ENCODE assay signal across 25 mouse cellular contexts in the genomic region with DNA sequence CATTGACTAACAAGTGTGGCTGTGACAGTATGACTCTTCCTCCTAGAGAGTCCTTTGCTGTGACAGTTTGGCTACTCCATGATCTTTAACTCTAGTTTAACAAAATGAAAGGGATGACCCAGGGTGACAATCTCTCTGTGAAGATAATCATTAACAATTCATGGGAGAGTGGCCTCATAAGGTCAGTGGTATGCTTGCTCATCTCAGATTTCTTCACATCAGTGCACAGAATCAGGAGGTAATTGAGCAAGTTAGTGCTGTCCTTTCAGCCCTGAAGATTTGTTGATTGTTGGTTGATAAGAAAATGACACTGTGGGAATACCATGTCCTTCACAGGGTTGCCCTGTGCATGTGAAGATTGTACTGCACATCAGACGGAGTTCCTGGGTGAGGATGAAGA.
DNase-seq lines count a peak whose midpoint lies in the region; ATAC-seq and TF ChIP-seq lines count a peak whose summit lies in the region.
"Had no signal": no experiment of that assay in that cellular context is flagged by ENCODE, and none has a peak within 500 bp of the region (broad histone marks: within the 10 kb centered on the region; RNA-seq: fewer than 3 reads in every experiment).

No protein-coding gene starts in this region.

- no peak overlapping the region for H3K4me2 ChIP-seq in kidney, embryonic 15.5 days
- H3K4me2 ChIP-seq in liver, embryonic 16.5 days (ENCODE audit: low read depth, low read length), result no peak overlapping the region
- H3K4me2 ChIP-seq in liver, embryonic 11.5 days, result no peak overlapping the region
- H3K4me2 ChIP-seq: forebrain, embryonic 13.5 days; heart, embryonic 13.5 days; hindbrain, embryonic 12.5 days; hindbrain, embryonic 15.5 days had no signal

- H3K4me3 ChIP-seq in kidney, embryonic 15.5 days (replicated peaks), result no peak overlapping the region
- no peak overlapping the region for H3K4me3 ChIP-seq in liver, embryonic 16.5 days (ENCODE audit: low read depth, low read length)
- H3K4me3 ChIP-seq in liver, embryonic 11.5 days (ENCODE audit: low read depth, low read length), result no peak overlapping the region
- H3K4me3 ChIP-seq: forebrain, embryonic 10.5 days; forebrain, embryonic 13.5 days; heart, adult 2 months; heart, embryonic 10.5 days; heart, embryonic 13.5 days; hindbrain, embryonic 12.5 days; hindbrain, embryonic 15.5 days had no signal

- no peak for TF ChIP-seq POLR2A in brain, embryonic 14.5 days (IDR thresholded peaks at IDR 0.05; ENCODE audit: borderline replicate concordance, extremely low read depth, insufficient read depth, insufficient read length, poor library complexity, severe bottlenecking)

- H3K9ac ChIP-seq in kidney, embryonic 15.5 days, result no peak overlapping the region
- H3K9ac ChIP-seq in liver, embryonic 16.5 days (ENCODE audit: low read depth, low read length), result no peak overlapping the region
- H3K9ac ChIP-seq in liver, embryonic 11.5 days (ENCODE audit: low read depth, low read length), result no peak overlapping the region
- H3K9ac ChIP-seq: forebrain, embryonic 13.5 days; heart, embryonic 13.5 days; hindbrain, embryonic 12.5 days; hindbrain, embryonic 15.5 days had no signal

- ATAC-seq in kidney, embryonic 15.5 days (replicated peaks; ENCODE audit: low FRiP score), result 0 out of 2 replicates have a peak, but pooled peaks have one; percentile 40
- ATAC-seq in liver, embryonic 16.5 days (ENCODE audit: low read depth), result peak; percentile 11; the same call in 1 of the 2 replicates
- no peak for ATAC-seq in liver, embryonic 11.5 days (replicated peaks; ENCODE audit: low FRiP score)
- no peak for ATAC-seq in activated CD4-positive, CD25-positive, alpha-beta regulatory T cell, adult 4 months
- ATAC-seq: CD4-positive, CD25-positive, alpha-beta regulatory T cell, adult 4 months; forebrain, embryonic 13.5 days; forebrain, embryonic 16.5 days had no signal

- TF ChIP-seq CTCF in brain, embryonic 14.5 days (IDR thresholded peaks at IDR 0.05; ENCODE audit: borderline replicate concordance, extremely low read depth, insufficient read depth, insufficient read length), result no peak

- 49% methylated on average over 1 of the region's 1 CpGs for WGBS in kidney, embryonic 15.5 days
- WGBS in liver, embryonic 16.5 days (ENCODE audit: insufficient replicate concordance), result 41% methylated on average over 1 of the region's 1 CpGs
- 52% methylated on average over 1 of the region's 1 CpGs for WGBS in liver, embryonic 11.5 days

- no peak for DNase-seq in kidney, adult 11 months
- DNase-seq in liver, embryonic 11.5 days (ENCODE audit: low spot score), result no peak
- DNase-seq in brain, embryonic 14.5 days (ENCODE audit: low read depth), result peak; percentile 14
- DNase-seq in retina, embryonic 14.5 days (ENCODE audit: low spot score), result peak; percentile 42
- DNase-seq: adrenal gland, adult 8-10 months; adrenal gland, postnatal 25 days; cerebellum, adult 18-20 months; cerebellum, adult 9-10 months; cerebellum, postnatal 14 days; gastrocnemius, postnatal 10 days; gastrocnemius, postnatal 36 days; heart, adult 2 months; heart, postnatal 14 days; heart, postnatal 4 days had no signal

- H3K27me3 ChIP-seq in kidney, embryonic 15.5 days, result no peaks in the 10 kb centered on the region
- H3K27me3 ChIP-seq in liver, embryonic 16.5 days (ENCODE audit: control insufficient read depth, insufficient read depth, low read depth, low read length), result no peaks in the 10 kb centered on the region
- no peaks in the 10 kb centered on the region for H3K27me3 ChIP-seq in liver, embryonic 11.5 days (replicated peaks; ENCODE audit: control insufficient read depth, insufficient read depth, low read length)
- H3K27me3 ChIP-seq: forebrain, embryonic 13.5 days; heart, embryonic 13.5 days; hindbrain, embryonic 12.5 days; hindbrain, embryonic 15.5 days had no signal

- H3K36me3 ChIP-seq in kidney, embryonic 15.5 days, result no peaks in the 10 kb centered on the region
- H3K36me3 ChIP-seq in liver, embryonic 16.5 days (ENCODE audit: control insufficient read depth, insufficient read depth), result no peaks in the 10 kb centered on the region
- no peaks in the 10 kb centered on the region for H3K36me3 ChIP-seq in liver, embryonic 11.5 days (ENCODE audit: control insufficient read depth, insufficient read depth, low read length)
- H3K36me3 ChIP-seq: forebrain, embryonic 10.5 days; heart, embryonic 10.5 days; heart, embryonic 13.5 days; hindbrain, embryonic 12.5 days; hindbrain, embryonic 15.5 days had no signal

- H3K27ac ChIP-seq in kidney, embryonic 15.5 days, result no peak overlapping the region
- H3K27ac ChIP-seq in liver, embryonic 16.5 days (ENCODE audit: low read length), result no peak overlapping the region
- no peak overlapping the region for H3K27ac ChIP-seq in liver, embryonic 11.5 days (ENCODE audit: low read depth, low read length)
- H3K27ac ChIP-seq: forebrain, embryonic 10.5 days; forebrain, embryonic 13.5 days; heart, adult 2 months; heart, embryonic 10.5 days; heart, embryonic 13.5 days; hindbrain, embryonic 12.5 days; hindbrain, embryonic 15.5 days had no signal

- no peaks in the 10 kb centered on the region for H3K9me3 ChIP-seq in kidney, embryonic 15.5 days (replicated peaks)
- H3K9me3 ChIP-seq in liver, embryonic 16.5 days (replicated peaks; ENCODE audit: control insufficient read depth, low read length), result no peaks in the 10 kb centered on the region
- no peaks in the 10 kb centered on the region for H3K9me3 ChIP-seq in liver, embryonic 11.5 days (ENCODE audit: control insufficient read depth, low read length)
- H3K9me3 ChIP-seq: forebrain, embryonic 10.5 days; forebrain, embryonic 13.5 days; heart, embryonic 10.5 days; heart, embryonic 13.5 days; hindbrain, embryonic 12.5 days; hindbrain, embryonic 15.5 days had no signal

- no peaks in the 10 kb centered on the region for H3K4me1 ChIP-seq in kidney, embryonic 15.5 days
- H3K4me1 ChIP-seq in liver, embryonic 16.5 days (ENCODE audit: control insufficient read depth, low read depth, low read length), result no peaks in the 10 kb centered on the region
- H3K4me1 ChIP-seq in liver, embryonic 11.5 days (replicated peaks; ENCODE audit: control insufficient read depth, insufficient read depth, low read length), result no peaks in the 10 kb centered on the region
- H3K4me1 ChIP-seq: forebrain, embryonic 10.5 days; forebrain, embryonic 13.5 days; heart, embryonic 10.5 days; heart, embryonic 13.5 days; hindbrain, embryonic 12.5 days; hindbrain, embryonic 15.5 days had no signal

Comparison
In these comparisons a context has a peak if more than half of its experiments do, and no peak if none do; other contexts are left out.
1. ATAC-seq: peak in kidney, embryonic 15.5 days (single experiment) and liver, embryonic 16.5 days (single experiment); none in liver, embryonic 11.5 days (single experiment) and activated CD4-positive, CD25-positive, alpha-beta regulatory T cell, adult 4 months (single experiment).
2. DNase-seq: peak in brain, embryonic 14.5 days (single experiment) and retina, embryonic 14.5 days (single experiment); none in kidney, adult 11 months (single experiment) and liver, embryonic 11.5 days (single experiment).